Mouse (Mus musculus) olfactory bulb, adult 2 months (tissue): ENCODE measurements around the gene Slc44a4.

Source experiments
- CTCF ChIP-seq: fragments of 200-500 bp; IDR thresholded peaks from 2 replicates; pipeline ENCODE4 v1.5.1; 2012; ENCODE audit warnings: low read depth, mild to moderate bottlenecking, low read length, moderate library complexity; ENCODE audit not compliant: insufficient read depth
- POLR2A ChIP-seq: fragments of 200-500 bp; IDR thresholded peaks from 2 replicates; pipeline ENCODE4 v1.6.1; 2012; ENCODE audit warnings: mild to moderate bottlenecking, low read depth, low read length, moderate library complexity; ENCODE audit not compliant: insufficient read depth

DNA sequence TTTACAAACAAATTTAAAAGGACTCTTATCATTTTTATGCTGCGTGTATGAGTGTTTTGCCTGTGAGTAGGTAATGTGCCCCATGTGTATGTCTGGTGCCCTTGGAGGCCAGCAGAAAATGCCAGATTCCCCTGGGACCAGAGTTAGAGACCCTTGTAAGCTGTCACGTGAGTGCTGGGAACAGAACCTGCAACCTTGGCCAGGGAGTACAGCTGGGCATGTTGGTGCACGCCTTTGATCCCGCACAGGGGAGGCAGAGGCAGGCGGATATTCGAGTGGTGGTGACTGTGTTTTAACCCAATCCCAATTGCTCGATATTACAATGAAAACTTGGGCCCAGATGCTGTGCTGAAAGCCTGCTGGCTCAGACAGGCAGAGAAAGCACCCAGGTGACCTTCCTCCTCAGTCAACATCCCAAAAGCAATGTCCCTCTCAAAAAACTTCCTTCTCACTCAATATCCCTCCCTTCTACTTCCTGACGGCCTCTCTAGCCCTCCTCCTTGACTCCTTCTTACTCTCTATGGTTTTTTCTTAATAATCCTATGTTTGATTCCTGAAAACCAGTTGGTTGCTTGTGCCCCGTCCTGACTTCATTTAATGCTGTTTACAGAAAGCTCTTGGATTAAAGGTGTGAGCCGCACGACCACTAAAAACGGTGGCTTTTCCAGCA is 24.1 kb upstream of the Slc44a4 start:
- no peak for TF ChIP-seq POLR2A
- no peak for TF ChIP-seq CTCF
